Mouse (Mus musculus) spleen, postnatal 14 days (tissue): Measurements from ENCODE around the gene Adgrb3.
"Not testable (repeated sequence)": the region's sequence is repeated elsewhere in the genome, so short reads cannot be mapped to it uniquely, and the experiment has no call there.

Experiments
- DNase-seq, 2 experiments: peaks; one replicate each; pipeline ENCODE4 v3.0.0; 2021 to 2022; ENCODE audit warnings: low spot score in 2 of 2

The Adgrb3 gene

DNA sequence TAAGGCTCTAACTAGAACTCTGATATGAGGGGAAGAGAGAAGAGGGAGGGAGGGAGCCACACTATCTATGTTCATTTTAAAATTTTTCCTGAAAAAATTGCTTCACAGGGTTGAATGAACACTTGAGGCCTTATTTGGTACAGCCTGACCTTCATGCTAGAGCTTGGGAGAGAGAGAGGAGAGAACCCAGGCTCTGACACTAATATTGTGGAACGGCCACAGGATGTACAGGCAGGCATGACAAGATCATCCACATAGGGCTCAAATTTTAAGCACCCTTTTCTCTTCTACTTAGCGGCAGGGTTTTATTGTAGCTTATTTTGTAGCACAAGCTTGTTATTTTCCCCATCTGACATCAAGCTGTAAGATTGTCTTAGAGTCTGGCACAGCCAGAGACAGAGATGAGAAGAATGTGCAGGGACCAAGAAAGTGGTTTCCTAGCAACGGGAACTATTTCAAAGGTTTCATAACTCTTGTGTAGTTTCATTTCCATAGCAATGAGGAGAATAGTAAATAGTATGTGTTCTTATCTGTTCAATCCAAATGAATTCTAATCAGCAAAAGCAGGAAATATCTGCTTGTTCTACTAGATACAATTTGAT is 721.9 kb downstream of the Adgrb3 start:
- DNase-seq: no peak

- DNase-seq: no peak
Measured at GRCm38 (mm10) chr1:25106679-25107078, 722.8 kb downstream of the Adgrb3 start.

DNA sequence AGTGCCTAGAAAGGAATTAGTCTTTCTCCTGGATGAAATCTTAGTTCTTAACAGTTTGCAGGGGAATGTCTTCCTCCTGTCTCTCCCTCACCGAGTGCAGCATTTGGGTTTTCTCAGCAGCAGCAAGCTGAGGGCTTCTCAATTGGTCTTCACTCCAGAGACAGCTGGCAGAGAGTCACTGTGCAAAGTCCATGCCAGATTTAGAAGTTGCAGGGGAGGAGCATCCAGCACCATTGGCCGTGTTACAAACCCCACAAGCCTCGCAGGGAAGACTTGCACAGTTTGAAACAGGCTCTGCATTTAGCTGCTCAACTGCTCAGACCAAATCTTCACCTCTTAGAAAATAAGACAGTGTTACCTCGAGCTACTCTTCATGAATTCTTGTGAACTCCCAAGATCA is 724.1 kb downstream of the Adgrb3 start:
- DNase-seq: no peak

DNA sequence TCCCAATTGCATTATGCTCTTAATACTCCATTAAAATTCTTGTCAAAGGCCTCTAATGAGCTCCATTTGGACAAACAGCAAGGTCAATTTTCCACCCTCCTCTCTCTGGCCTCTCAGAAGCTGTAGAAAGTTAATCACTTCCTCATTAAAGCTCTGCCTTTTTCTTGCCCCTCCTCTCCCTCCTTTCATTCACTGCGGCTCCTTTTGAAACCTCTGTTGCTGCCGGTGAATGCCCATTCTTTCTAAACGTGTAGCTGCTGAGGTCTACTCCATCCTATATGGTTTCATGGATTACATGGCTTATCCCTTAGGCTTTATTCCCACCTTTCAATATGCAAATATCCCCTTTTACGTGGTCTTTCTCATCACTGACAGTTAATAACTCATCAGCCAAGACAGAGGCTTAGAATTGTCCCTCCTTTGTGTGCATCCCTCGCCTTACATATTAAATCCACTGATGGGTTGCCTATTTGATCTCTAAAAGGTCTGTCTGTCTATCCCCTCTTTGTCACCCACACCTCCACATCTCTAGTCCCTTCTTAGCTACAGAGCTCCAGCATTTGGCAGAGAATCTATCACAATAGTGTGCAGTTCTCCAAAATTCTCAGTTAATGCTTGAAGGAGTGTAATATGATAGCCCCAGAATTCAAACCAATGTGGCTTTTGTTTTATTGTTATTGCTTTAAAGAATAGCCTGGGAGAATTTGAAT is 741.3 kb downstream of the Adgrb3 start:
- no peak for DNase-seq

- no peak for DNase-seq
Measured at GRCm38 (mm10) chr1:25085616-25086372, 743.7 kb downstream of the Adgrb3 start.

DNA sequence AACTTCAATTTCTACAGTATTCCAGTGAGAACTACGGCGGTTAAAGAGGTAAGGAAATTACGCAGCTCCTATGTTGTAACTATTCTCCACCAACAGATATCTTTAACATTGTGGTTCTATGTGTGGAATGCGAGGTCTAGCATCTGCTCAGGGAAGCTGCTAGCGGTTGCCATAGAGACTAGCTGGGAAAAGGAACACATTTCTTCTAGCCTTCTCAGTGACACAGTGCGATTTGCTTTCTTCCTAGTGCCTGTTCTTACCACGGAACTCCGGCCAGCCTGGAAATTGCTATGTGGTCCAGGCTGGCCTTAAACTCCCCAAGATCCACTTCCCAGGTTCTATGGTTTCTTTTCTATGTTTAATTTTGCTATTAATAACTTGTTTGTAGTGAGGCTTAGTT is 747.1 kb downstream of the Adgrb3 start:
- DNase-seq: no peak

- no peak for DNase-seq
Measured at GRCm38 (mm10) chr1:25081265-25081849, 748.1 kb downstream of the Adgrb3 start.

DNA sequence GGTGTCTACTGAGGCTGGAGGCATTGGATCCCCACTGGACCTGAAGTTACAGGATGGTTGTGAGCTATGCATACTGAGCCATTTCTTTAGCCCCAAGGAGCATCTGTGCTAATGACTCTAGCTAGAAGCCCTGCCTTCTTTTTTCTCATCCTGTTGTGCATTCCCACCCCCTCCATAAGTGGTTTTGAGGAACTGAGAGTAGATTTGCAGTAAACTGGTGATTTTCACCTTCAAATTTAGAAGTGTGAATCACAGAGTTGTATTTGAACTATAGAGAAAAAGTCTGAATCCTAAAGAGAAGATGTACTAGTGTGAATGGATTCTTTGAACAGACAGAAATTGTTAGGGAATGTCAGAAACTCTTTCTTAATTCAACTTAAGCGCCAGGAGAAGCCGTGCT is 750.1 kb downstream of the Adgrb3 start:
- no peak for DNase-seq

GRCm38 (mm10) chr1:25075952-25076351 is 753.6 kb downstream of the Adgrb3 start:
- no peak for DNase-seq

GRCm38 (mm10) chr1:25063964-25064363 is 765.5 kb downstream of the Adgrb3 start:
- no peak for DNase-seq

DNA sequence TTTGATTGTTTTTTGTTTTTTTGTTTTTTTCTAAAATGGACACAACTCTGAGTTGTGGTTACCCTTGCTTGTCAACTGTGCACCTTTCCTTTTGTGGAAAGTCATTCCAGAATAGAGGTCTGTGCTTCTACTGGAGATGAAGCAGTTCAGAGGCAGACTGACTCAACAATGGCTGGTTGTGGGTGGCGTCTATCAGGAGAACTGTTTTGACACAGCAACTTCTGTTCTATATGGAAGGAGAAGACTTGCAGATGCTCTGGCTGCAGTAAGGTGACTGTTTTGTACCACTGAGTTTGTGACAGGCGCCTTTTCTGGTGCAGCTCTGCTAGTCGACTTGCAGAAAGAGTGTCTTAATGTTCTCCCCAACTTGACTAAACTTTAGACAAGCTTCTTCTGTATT is 768.6 kb downstream of the Adgrb3 start:
- DNase-seq: no peak

GRCm38 (mm10) chr1:25060191-25060590 is 769.3 kb downstream of the Adgrb3 start:
- no peak for DNase-seq

DNA sequence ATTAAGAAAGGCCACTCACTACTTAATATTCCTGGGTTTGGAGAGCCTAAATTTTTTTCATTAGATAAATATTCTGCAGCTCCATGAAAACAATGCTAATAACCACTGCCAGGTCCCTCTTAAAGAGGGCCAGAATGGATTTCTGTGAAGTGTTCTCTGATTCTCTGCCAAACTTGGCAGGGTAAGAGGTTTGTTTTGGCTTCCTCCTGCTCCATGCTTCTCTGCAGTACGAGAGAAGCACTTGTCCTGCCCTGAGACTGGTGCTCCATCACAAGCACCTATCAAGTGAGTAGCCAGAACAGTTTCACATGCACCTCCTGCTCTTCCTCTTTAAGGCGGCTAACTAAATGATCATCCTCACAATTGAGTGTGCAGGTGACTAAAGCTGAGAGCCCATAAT is 771.9 kb downstream of the Adgrb3 start:
- DNase-seq: no peak

DNA sequence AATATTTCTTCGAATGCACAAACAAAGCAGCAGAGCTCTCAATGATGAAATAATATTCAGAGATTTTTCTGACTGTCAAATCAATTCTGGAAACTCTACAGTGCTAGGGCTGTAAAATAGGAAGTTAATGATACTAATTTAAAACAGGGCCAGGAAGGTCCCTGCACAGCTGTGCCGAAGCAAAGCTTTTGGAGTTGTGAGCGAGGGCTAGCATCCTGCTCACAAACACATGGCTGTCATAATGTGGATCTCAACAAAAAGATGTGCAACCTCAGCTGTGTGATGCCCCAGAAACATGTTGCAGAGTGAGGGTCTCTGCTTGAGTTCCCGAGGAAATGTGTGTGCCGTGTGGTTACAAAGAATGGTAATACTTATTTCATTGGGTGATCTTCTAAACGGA is 772.3 kb downstream of the Adgrb3 start:
- no peak for DNase-seq

DNA sequence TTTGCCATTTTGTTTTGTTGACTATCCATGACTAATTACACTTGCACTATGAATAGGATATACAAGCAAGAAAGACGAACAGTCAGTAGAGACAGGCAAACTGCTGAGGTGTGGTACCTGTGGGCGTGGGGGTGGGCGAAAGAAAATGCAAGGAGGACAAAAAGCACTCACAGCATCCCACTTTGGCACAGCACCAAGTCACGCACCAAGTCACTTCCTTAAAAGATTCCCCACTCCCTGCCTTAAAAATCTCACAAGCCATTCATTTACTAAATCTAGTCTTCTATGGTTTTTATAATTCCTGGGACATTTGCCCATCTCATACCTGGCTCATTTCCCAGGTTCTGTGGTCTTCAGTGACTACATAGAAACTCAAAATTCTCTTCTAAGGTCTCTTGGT is 787.4 kb downstream of the Adgrb3 start:
- DNase-seq: no peak

- no peak for DNase-seq
Measured at GRCm38 (mm10) chr1:25034161-25034560, 795.3 kb downstream of the Adgrb3 start.

GRCm38 (mm10) chr1:25033155-25034095 is 796.1 kb downstream of the Adgrb3 start:
- no peak for DNase-seq

- DNase-seq: no peak
Measured at GRCm38 (mm10) chr1:25023156-25023555, 806.4 kb downstream of the Adgrb3 start.

GRCm38 (mm10) chr1:25017851-25018250 is 811.7 kb downstream of the Adgrb3 start:
- not testable (repeated sequence) for DNase-seq
